Mouse (Mus musculus) midbrain, embryonic 14.5 days (tissue): ENCODE data around the gene Xrcc2. TPM values are rescaled to one million over a fixed set of nuclear protein-coding genes. Genes with fewer than 3 reads are reported as not detected.
"Not testable (repeated sequence)": the region's sequence is repeated elsewhere in the genome, so short reads cannot be mapped to it uniquely, and the experiment has no call there.

Experiments used
- ATAC-seq: fragments of 200-750 bp; cut with Nextera tagmentation; 2 replicates; pipeline ENCODE4 v1.8.0; 2017; ENCODE audit warnings: moderate number of reproducible peaks, moderate library complexity; ENCODE audit not compliant: low FRiP score, low TSS enrichment
- DNase-seq: peaks from one replicate; pipeline ENCODE4 v3.0.0-alpha.2; 2015
- H3K27ac ChIP-seq: fragments of 300-500 bp; sonication (generic); replicated peaks from 2 replicates; pipeline ENCODE4 v1.5.1; 2014; ENCODE audit warnings: mild to moderate bottlenecking, low read depth, low read length, moderate library complexity
- H3K27me3 ChIP-seq: fragments of 300-500 bp; sonication (generic); 2 replicates; pipeline ENCODE4 v1.6.1; 2014; ENCODE audit warnings: low read length, control low read depth, mixed read lengths; ENCODE audit not compliant: control insufficient read depth, insufficient read depth
- H3K36me3 ChIP-seq: fragments of 300-500 bp; sonication (generic); 2 replicates; pipeline ENCODE4 v1.6.1; 2014; ENCODE audit warnings: low read length, control low read depth; ENCODE audit not compliant: control insufficient read depth, insufficient read depth
- H3K4me1 ChIP-seq: fragments of 300-500 bp; sonication (generic); 2 replicates; pipeline ENCODE4 v1.6.1; 2014; ENCODE audit warnings: mild to moderate bottlenecking, antibody characterized with exemption, low read length, control low read depth; ENCODE audit not compliant: control insufficient read depth, insufficient read depth
- H3K4me2 ChIP-seq: fragments of 300-500 bp; sonication (generic); 2 replicates; pipeline ENCODE4 v1.6.1; 2014; ENCODE audit warnings: mild to moderate bottlenecking, low read length, moderate library complexity
- H3K4me3 ChIP-seq: fragments of 300-500 bp; sonication (generic); replicated peaks from 2 replicates; pipeline ENCODE4 v1.5.1; 2014; ENCODE audit warnings: low read depth, low read length
- H3K9ac ChIP-seq: fragments of 300-500 bp; sonication (generic); replicated peaks from 2 replicates; pipeline ENCODE4 v1.6.1; 2014; ENCODE audit warnings: mild to moderate bottlenecking, low read length, moderate library complexity
- H3K9me3 ChIP-seq: fragments of 300-500 bp; sonication (generic); 2 replicates; pipeline ENCODE4 v1.6.1; 2016; ENCODE audit warnings: low read length, control low read depth, mixed read lengths; ENCODE audit not compliant: control insufficient read depth
- WGBS: fragments of 180-500 bp; shearing (Covaris S2); extraction: QIAGEN DNeasy Blood & Tissue Kit; methylation state at CpG from one replicate; pipeline ENCODE4 v1.1.7; 2014; 5-methylcytosine and 5-hydroxymethylcytosine counted together
- polyA plus RNA-seq: library from polyadenylated mRNA; unstranded; fragments of >200 nt; fragmentation: Nextera tagmentation; extraction: Ambion mirVana; gene quantifications from 2 replicates; pipeline ENCODE4 v1.2.1, GENCODE M21; 2014

The Xrcc2 gene
- polyA plus RNA-seq, result 4.4 TPM in 2 replicates

DNA sequence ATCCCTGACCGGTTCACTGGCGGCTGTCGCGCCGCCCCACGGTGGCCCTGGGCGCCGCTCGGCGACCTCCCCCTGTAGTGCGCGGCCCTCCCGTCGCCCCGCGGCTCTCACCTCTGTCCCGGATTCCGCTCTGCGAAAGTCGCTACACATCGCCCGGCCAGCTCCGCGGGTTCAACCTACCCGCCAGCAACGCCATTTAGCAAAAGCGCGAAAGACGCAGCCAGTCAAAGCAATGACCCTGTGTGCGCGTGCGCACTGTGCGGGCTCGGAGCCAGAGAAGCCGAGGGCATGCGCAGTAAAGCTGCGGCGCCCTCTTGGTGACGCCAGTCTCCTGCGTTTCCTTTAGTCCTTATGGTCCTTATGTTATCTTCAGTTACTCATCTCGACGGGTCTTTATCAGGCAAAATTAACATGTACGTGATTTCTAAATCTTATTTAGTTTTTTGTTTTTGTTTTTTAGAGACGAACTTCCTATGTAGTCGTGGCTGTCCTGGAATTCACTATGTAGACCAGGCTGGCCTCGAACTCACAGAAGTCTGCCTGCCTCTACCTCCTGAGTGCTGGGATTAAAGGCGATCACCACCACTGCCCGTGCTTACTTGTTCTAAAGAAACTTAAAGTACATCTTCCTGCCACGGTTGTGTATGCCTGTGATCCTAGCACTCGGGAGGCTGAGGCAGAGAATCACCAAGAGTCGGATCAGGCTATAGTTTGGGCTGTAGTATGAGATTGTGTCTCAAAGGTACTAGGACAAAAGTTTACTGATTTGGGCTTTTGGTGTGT, at the start of gene Xrcc2:
Gene Xrcc2 (minus strand): TSS at position 259 of the 783 bp plus-strand sequence.
- ATAC-seq, result peak; percentile 96
- WGBS, result 8% methylated on average over 51 of the region's 51 CpGs
- H3K36me3 ChIP-seq, result no peaks in the 10 kb centered on the region
- DNase-seq, result peak; percentile 99
- H3K27me3 ChIP-seq, result no peaks in the 10 kb centered on the region
- H3K4me2 ChIP-seq, result peak within 1 kb of the TSS; percentile 82
- peaks cover 13% of the 10 kb centered on the region for H3K4me1 ChIP-seq
- peak within 1 kb of the TSS; percentile 57; the same call in 1 of the 2 replicates for H3K27ac ChIP-seq
- H3K9ac ChIP-seq, result peak within 1 kb of the TSS; percentile 77
- H3K4me3 ChIP-seq, result peak within 1 kb of the TSS; percentile 81
- no peaks in the 10 kb centered on the region for H3K9me3 ChIP-seq

DNA sequence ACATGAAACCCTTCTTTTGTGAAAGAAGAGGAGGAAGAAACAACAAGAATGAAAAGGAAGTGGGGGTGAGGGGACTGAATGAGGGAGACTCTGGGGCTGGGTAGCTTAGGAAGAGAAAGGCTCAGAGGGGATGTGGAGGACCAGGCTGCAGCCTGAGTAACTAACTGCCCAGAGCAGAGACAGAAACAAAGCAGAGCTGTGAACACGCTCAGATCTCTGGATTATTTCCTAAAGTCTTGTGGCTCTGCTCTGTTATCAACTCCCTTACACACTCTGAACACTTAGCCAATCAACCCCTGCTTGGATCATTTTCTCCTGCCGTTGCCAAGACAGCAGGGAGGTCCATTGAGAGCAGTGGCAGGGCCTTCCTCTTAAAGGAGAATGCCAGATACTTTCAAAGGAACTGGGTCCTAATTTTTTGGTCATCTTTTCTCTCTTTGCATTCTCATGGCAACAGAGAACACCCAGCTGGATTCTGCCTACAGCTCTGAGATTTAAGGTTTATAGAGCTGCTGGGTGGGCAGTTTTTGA, 48.7 kb upstream of the Xrcc2 start:
- ATAC-seq (no peak), DNase-seq (peak; percentile 63)
- Histone ChIP-seq H3K27ac (peak overlapping the region; percentile 41; the same call in 1 of the 2 replicates), H3K9ac (no peak overlapping the region; the same call in 1 of the 2 replicates), H3K4me1 (peaks cover 16% of the 10 kb centered on the region), H3K9me3 (no peaks in the 10 kb centered on the region), H3K4me2 (no peak overlapping the region), H3K27me3 (no peaks in the 10 kb centered on the region), H3K4me3 (no peak overlapping the region), H3K36me3 (no peaks in the 10 kb centered on the region)
- 0% methylated on average over 2 of the region's 2 CpGs for WGBS

- ATAC-seq (no peak), DNase-seq (no peak)
- Histone ChIP-seq H3K27me3 (no peaks in the 10 kb centered on the region), H3K4me1 (peaks cover 15% of the 10 kb centered on the region), H3K27ac (peak overlapping the region; percentile 41; the same call in 1 of the 2 replicates), H3K9me3 (no peaks in the 10 kb centered on the region), H3K36me3 (no peaks in the 10 kb centered on the region), H3K9ac (no peak overlapping the region), H3K4me2 (no peak overlapping the region), H3K4me3 (no peak overlapping the region)
- 38% methylated on average over 8 of the region's 8 CpGs for WGBS
These were observed 48.1 kb upstream of the Xrcc2 start for GRCm38 (mm10) chr5:25753556-25754235.

- ATAC-seq, result no peak
- H3K9me3 ChIP-seq, result no peaks in the 10 kb centered on the region
- no peak overlapping the region for H3K4me3 ChIP-seq
These were observed 47.2 kb upstream of the Xrcc2 start for GRCm38 (mm10) chr5:25752862-25753261.

GRCm38 (mm10) chr5:25751552-25751951, 45.9 kb upstream of the Xrcc2 start:
- no peaks in the 10 kb centered on the region for H3K36me3 ChIP-seq
- no peak for DNase-seq
- H3K9ac ChIP-seq, result no peak overlapping the region
- H3K4me3 ChIP-seq, result no peak overlapping the region
- ATAC-seq, result no peak
- no peak overlapping the region for H3K27ac ChIP-seq
- H3K4me2 ChIP-seq, result no peak overlapping the region
- H3K27me3 ChIP-seq, result no peaks in the 10 kb centered on the region
- H3K9me3 ChIP-seq, result no peaks in the 10 kb centered on the region
- H3K4me1 ChIP-seq, result peaks cover 15% of the 10 kb centered on the region

More at GRCm38 (mm10) chr5:25752862-25753261, 47.2 kb upstream of the Xrcc2 start:
- H3K36me3 ChIP-seq, result no peaks in the 10 kb centered on the region
- no peak overlapping the region for H3K9ac ChIP-seq
- H3K4me1 ChIP-seq, result peaks cover 15% of the 10 kb centered on the region
- H3K27me3 ChIP-seq, result no peaks in the 10 kb centered on the region
- 89% methylated on average over 5 of the region's 5 CpGs for WGBS
- no peak overlapping the region for H3K27ac ChIP-seq
- DNase-seq, result peak; percentile 13
- no peak overlapping the region for H3K4me2 ChIP-seq

DNA sequence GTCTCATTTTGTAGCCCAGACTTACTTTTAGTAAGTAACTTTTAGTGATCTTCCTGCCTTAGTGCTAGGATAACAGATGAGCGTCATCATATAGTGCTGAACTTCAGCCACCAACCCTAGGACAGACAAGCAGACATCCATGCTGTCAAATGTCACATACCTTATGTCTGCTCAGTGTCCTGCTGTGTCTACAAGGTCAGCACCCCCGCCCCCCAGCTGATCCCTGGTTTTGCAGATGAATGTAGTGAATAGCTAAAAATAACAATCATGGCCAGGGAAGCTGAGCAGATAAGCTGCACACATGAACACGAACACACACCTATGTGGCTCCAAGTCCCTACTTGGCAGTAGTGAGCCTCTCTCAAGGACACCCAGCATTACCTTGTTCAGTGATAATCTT, 43.0 kb upstream of the Xrcc2 start:
- Histone ChIP-seq H3K4me2 (no peak overlapping the region), H3K4me1 (no peaks in the 10 kb centered on the region), H3K9me3 (no peaks in the 10 kb centered on the region), H3K4me3 (no peak overlapping the region), H3K27ac (no peak overlapping the region), H3K9ac (no peak overlapping the region), H3K36me3 (no peaks in the 10 kb centered on the region), H3K27me3 (no peaks in the 10 kb centered on the region)
- WGBS, result 71% methylated on average over 3 of the region's 3 CpGs
- ATAC-seq (no peak), DNase-seq (no peak)

- Histone ChIP-seq H3K4me1 (no peaks in the 10 kb centered on the region), H3K9me3 (no peaks in the 10 kb centered on the region), H3K36me3 (no peaks in the 10 kb centered on the region), H3K4me2 (no peak overlapping the region), H3K4me3 (no peak overlapping the region), H3K27ac (no peak overlapping the region), H3K27me3 (no peaks in the 10 kb centered on the region), H3K9ac (no peak overlapping the region)
- DNase-seq (no peak), ATAC-seq (no peak)
These were observed 42.3 kb upstream of the Xrcc2 start for GRCm38 (mm10) chr5:25747904-25748303.

DNA sequence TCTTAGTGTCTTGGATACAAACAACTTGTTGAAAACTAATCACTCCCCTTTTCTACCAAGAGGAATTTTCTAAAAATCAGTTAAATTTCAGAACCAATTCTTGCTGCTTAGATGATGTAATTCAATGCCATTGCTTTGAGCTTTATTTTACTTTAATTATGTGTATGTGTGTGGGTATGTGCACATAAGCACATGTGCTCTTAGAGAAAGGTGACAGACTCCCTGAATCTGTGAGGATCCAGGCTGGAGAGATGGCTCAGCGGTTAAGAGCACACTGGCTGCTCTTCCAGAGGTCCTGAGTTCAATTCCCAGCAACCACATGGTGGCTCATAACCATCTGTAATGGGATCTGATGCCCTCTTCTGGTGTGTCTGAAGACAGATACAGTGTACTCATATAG, 33.3 kb upstream of the Xrcc2 start:
- not testable (repeated sequence) for DNase-seq, H3K27me3 ChIP-seq, H3K4me2 ChIP-seq, H3K4me1 ChIP-seq, H3K9me3 ChIP-seq, H3K4me3 ChIP-seq, H3K27ac ChIP-seq, H3K36me3 ChIP-seq, H3K9ac ChIP-seq, ATAC-seq
- 93% methylated on average over 1 of the region's 1 CpGs for WGBS
